Mouse (Mus musculus) cerebellum, postnatal 10 days (tissue): ENCODE results near the gene Tldc1.

Experiments
- DNase-seq, 2 experiments: peaks; one replicate each; pipeline ENCODE4 v3.0.0; 2021; ENCODE audit warnings: mixed read lengths in 2 of 2

Gene Tldc1

DNA sequence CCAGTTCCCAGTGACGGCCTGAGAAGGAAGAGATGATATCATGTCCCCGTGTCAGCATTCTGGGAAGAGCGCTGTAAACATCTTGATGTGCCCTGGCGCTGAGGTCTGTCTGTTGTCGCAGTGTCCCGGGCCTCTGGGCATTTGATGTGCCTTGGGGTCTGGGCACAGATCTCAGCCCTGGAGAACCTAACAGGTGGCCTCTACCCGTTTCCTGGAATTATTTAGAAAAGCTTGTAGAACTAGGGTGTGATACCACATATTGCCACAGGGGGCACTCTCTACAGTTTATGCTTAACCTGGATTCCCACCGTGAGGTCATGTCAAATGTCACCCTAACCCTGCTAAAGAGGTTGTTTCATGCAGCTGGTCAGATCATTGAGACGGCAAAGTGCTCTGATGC lies 60.5 kb downstream of the Tldc1 start:
- DNase-seq, result peak; percentile 51 to 73

DNA sequence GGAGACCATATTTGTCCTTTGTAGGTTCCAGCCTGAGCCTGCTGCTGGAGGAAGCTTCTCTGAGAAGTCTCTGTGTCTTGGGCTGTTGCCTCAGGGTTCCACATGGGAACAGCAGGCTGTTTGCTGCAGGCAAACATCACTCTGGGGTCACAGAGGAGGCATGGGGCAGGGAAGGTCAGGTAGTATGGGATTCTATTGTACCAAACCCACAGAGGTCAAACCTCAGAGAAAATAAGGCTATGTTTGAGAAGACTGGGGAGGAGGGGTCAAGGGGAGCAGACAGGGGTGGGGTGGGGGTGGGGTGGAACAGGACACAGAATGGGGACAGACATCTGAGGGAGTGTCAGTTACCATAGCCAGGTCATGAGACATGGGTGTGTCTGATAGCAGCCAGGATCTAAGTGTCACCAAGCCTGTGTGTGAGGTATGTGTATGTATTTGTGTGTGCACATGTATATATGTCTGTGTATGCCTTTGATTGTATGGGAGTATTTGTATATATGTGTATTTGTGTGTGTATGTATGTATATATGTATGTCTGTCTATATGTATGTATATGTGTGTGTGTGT lies 61.4 kb downstream of the Tldc1 start:
- no peak for DNase-seq

DNA sequence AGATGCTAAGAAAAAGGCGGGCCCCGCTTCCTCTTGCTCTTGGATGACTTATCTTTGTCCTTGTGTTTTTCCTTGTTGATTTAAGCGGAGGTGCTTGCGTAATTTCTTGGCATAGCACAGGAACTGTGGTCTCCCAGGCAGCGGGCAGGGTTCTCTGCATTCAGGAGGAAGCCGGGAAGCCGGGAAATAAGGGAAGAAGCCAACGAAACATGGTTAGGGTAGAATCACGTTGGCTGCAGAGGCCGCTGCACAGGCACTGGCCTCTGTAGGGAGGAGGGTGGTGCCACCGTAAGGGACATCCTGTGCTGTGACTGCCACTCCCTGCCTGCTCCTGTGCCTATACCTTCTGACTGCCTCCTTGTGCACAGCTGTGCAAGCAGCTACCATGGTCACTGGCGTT lies 63.0 kb downstream of the Tldc1 start:
- DNase-seq, result no peak

DNA sequence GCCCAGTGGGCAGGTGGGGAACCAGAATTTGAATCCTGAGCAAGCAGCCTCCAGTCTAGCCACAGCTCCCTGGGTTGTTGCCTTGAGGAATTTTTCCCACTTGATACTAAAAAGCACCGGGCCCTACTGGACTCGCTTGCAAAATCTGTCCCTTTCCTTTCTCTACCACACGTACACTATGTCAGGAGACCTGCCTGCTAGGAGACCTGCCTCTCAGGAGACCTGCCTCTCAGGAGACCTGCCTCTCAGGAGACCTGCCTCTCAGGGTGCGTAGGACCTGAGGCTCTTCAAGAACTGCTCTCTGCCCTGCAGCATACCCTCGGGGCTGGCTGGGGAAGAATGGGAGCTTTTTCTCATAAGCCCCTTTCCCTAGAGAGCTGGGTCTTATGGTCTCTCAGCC lies 64.8 kb downstream of the Tldc1 start:
- DNase-seq, result no peak

DNA sequence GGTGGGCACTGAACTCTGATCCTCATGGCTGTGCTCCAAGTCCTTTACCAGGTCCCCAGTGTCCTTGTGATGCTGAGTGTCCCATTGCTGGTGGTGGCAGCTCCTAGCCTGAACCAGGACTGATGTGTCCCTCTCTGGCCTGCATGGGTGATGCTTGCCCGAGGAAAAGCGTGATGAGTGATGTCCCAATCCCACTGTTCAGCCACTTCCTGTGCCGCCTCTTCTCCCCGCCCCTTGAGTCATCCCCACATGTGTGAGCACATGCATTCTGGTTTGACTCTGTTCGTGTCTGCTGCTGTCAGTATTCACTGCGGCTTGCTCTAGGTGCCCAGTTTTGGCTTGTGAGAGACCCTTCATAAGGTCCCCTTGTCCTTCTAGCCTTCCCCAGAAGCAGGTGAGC lies 66.0 kb downstream of the Tldc1 start:
- DNase-seq, result no peak
